Mouse (Mus musculus): ENCODE data around the gene Carf. TPM values are rescaled to one million over a fixed set of nuclear protein-coding genes. Genes with fewer than 3 reads are reported as not detected.
"Not testable (repeated sequence)": the region's sequence is repeated elsewhere in the genome, so short reads cannot be mapped to it uniquely, and the experiment has no call there.

Carf gene
- 1.3 and 1.7 TPM in 2 replicates for polyA plus RNA-seq (2015; fragmentation: Nextera tagmentation; extraction: Ambion mirVana)

GRCm38 (mm10) chr1:60098024-60098781 lies at the start of gene Carf, which contains the start of gene Wdr12:
Gene Carf, plus strand, starts transcription at chr1:60098247.
Gene Wdr12, minus strand, starts transcription at chr1:60098645.
- no peaks in the 10 kb centered on the region for H3K27me3 ChIP-seq (ENCODE audit: insufficient read depth, low read length)
- DNase-seq: peak; percentile 96
- under 1% methylated on average over 69 of the region's 71 CpGs for WGBS (ENCODE audit: insufficient replicate concordance)
- H3K9ac ChIP-seq (replicated peaks): peak within 1 kb of the TSS; percentile 94
- ATAC-seq: peak; percentile 98
- H3K36me3 ChIP-seq (replicated peaks; ENCODE audit: insufficient read depth, low read length): peaks cover 7% of the 10 kb centered on the region; the same call in 1 of the 2 replicates
- H3K4me3 ChIP-seq (ENCODE audit: low read depth, low read length): peak within 1 kb of the TSS; percentile 77
- TF ChIP-seq CTCF (IDR thresholded peaks at IDR 0.05; ENCODE audit: low read depth) (no peak), EP300 (IDR thresholded peaks at IDR 0.05; ENCODE audit: low read depth) (no peak)
- H3K27ac ChIP-seq (ENCODE audit: low read depth): peak within 1 kb of the TSS; percentile 94
- peak within 1 kb of the TSS; percentile 81 for H3K4me2 ChIP-seq (ENCODE audit: low read depth, low read length)
- H3K9me3 ChIP-seq (ENCODE audit: low read length): no peaks in the 10 kb centered on the region
- H3K4me1 ChIP-seq (ENCODE audit: insufficient read depth): peaks cover 11% of the 10 kb centered on the region

DNA sequence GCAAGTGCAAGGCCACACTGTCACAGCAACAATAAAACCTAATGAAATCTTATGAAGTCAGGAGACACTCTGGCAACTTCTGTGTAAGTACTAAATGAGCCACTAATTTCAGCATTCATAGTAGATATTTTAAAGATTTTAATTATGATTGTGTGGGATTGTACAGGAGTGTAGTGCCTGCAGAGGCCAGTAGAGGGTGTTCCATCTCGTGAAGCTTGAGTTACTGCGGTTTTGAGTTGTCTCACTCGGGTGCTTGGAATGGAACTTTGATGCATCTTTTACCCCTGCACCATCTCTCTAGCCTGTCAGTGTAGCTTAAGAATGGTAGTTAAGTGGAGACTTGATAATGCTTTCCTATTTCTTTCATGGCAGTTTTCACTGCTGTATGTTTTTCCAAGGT lies 43.4 kb upstream of the Carf start:
- DNase-seq: no peak
- no peaks in the 10 kb centered on the region for H3K27me3 ChIP-seq (ENCODE audit: insufficient read depth, low read length)

DNA sequence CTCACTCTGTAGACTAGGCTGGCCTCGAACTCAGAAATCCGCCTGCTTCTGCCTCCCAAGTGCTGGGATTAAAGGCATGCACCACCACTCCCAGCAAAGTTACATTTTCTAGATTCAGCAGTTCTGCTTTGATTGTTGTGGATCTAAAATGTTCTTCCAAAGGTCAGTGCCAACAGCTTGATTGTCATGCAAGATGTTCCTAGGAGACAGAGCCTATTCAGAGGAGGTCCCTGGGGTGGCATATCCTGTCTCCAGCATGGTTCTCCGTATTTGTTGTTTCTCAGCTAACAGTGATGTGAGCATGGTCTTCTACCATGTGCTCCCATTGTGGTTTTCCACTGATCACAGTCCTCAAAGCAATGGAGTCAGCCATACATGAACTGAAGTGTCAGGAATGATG lies 41.7 kb upstream of the Carf start:
- Histone ChIP-seq H3K4me3 (ENCODE audit: low read depth, low read length) (no peak overlapping the region), H3K4me2 (ENCODE audit: low read depth, low read length) (no peak overlapping the region), H3K36me3 (replicated peaks; ENCODE audit: insufficient read depth, low read length) (no peaks in the 10 kb centered on the region), H3K9me3 (ENCODE audit: low read length) (no peaks in the 10 kb centered on the region), H3K27me3 (ENCODE audit: insufficient read depth, low read length) (no peaks in the 10 kb centered on the region), H3K9ac (replicated peaks) (no peak overlapping the region), H3K4me1 (ENCODE audit: insufficient read depth) (no peaks in the 10 kb centered on the region), H3K27ac (ENCODE audit: low read depth) (no peak overlapping the region)
- ATAC-seq (no peak), DNase-seq (no peak)
- WGBS (ENCODE audit: insufficient replicate concordance): 73% methylated on average over 3 of the region's 3 CpGs
- TF ChIP-seq EP300 (IDR thresholded peaks at IDR 0.05; ENCODE audit: low read depth): no peak
- no peak for TF ChIP-seq CTCF (IDR thresholded peaks at IDR 0.05; ENCODE audit: low read depth)

More for the DNA sequence above, 43.4 kb upstream of the Carf start:
- Histone ChIP-seq H3K4me1 (ENCODE audit: insufficient read depth) (no peaks in the 10 kb centered on the region), H3K4me3 (ENCODE audit: low read depth, low read length) (no peak overlapping the region), H3K27ac (ENCODE audit: low read depth) (no peak overlapping the region), H3K4me2 (ENCODE audit: low read depth, low read length) (no peak overlapping the region), H3K9ac (replicated peaks) (no peak overlapping the region), H3K9me3 (ENCODE audit: low read length) (no peaks in the 10 kb centered on the region), H3K36me3 (replicated peaks; ENCODE audit: insufficient read depth, low read length) (no peaks in the 10 kb centered on the region)
- no peak for ATAC-seq
- TF ChIP-seq EP300 (IDR thresholded peaks at IDR 0.05; ENCODE audit: low read depth) (no peak), CTCF (IDR thresholded peaks at IDR 0.05; ENCODE audit: low read depth) (peak; percentile 47)
- WGBS (ENCODE audit: insufficient replicate concordance): 37% methylated on average over 3 of the region's 3 CpGs

GRCm38 (mm10) chr1:60070725-60071124 lies 27.3 kb upstream of the Carf start:
- not testable (repeated sequence) for H3K9me3 ChIP-seq (ENCODE audit: low read length); H3K4me2 ChIP-seq (ENCODE audit: low read depth, low read length); H3K4me3 ChIP-seq (ENCODE audit: low read depth, low read length); DNase-seq; H3K36me3 ChIP-seq (replicated peaks; ENCODE audit: insufficient read depth, low read length); H3K27me3 ChIP-seq (ENCODE audit: insufficient read depth, low read length); H3K9ac ChIP-seq (replicated peaks); H3K4me1 ChIP-seq (ENCODE audit: insufficient read depth); ATAC-seq
- H3K27ac ChIP-seq (ENCODE audit: low read depth): peak overlapping the region; percentile 39

DNA sequence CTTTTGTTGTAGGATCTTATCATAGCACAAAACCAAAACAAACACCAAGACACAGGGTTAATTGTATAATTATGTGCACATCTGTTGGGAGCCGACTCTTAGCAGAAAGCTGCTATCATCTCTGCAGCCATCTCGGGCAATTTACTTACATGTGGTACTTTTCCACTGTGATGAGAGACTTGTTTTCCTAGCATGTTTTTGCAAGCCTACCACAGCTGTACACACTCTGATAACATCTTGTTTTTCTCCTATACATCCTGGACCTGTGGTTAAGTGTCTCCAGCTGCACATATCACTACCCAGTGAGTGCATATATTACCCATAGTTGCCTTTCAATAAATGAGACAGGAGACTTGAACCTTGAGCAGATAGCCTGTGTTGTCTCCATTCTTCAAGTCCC lies 23.1 kb upstream of the Carf start:
- Histone ChIP-seq H3K4me1 (ENCODE audit: insufficient read depth) (no peaks in the 10 kb centered on the region), H3K27ac (ENCODE audit: low read depth) (no peak overlapping the region), H3K4me2 (ENCODE audit: low read depth, low read length) (no peak overlapping the region), H3K9ac (replicated peaks) (no peak overlapping the region), H3K4me3 (ENCODE audit: low read depth, low read length) (no peak overlapping the region), H3K36me3 (replicated peaks; ENCODE audit: insufficient read depth, low read length) (peaks cover 18% of the 10 kb centered on the region), H3K9me3 (ENCODE audit: low read length) (no peaks in the 10 kb centered on the region), H3K27me3 (ENCODE audit: insufficient read depth, low read length) (no peaks in the 10 kb centered on the region)
- 69% methylated on average over 2 of the region's 2 CpGs for WGBS (ENCODE audit: insufficient replicate concordance)
- TF ChIP-seq EP300 (IDR thresholded peaks at IDR 0.05; ENCODE audit: low read depth) (no peak), CTCF (IDR thresholded peaks at IDR 0.05; ENCODE audit: low read depth) (no peak)
- ATAC-seq: no peak
- no peak for DNase-seq

- no peaks in the 10 kb centered on the region for H3K4me1 ChIP-seq (ENCODE audit: insufficient read depth)
- WGBS (ENCODE audit: insufficient replicate concordance): 67% methylated on average over 3 of the region's 3 CpGs
- TF ChIP-seq CTCF (IDR thresholded peaks at IDR 0.05; ENCODE audit: low read depth) (no peak), EP300 (IDR thresholded peaks at IDR 0.05; ENCODE audit: low read depth) (no peak)
- DNase-seq (no peak), ATAC-seq (no peak)
- H3K9me3 ChIP-seq (ENCODE audit: low read length): no peaks in the 10 kb centered on the region
- H3K4me3 ChIP-seq (ENCODE audit: low read depth, low read length): no peak overlapping the region
- H3K27me3 ChIP-seq (ENCODE audit: insufficient read depth, low read length): no peaks in the 10 kb centered on the region
- peaks cover 23% of the 10 kb centered on the region for H3K36me3 ChIP-seq (replicated peaks; ENCODE audit: insufficient read depth, low read length)
- H3K27ac ChIP-seq (ENCODE audit: low read depth): no peak overlapping the region
- no peak overlapping the region for H3K4me2 ChIP-seq (ENCODE audit: low read depth, low read length)
- no peak overlapping the region for H3K9ac ChIP-seq (replicated peaks)
These were observed 22.5 kb upstream of the Carf start for GRCm38 (mm10) chr1:60075590-60075989.

Data from liver, postnatal 0 days (tissue).